Mouse (Mus musculus) small intestine, adult 2 months (tissue): ENCODE data around the gene Pde4b.

ENCODE experiments used
- CTCF ChIP-seq: fragments of 200-500 bp; IDR thresholded peaks from 2 replicates; pipeline ENCODE4 v1.5.1; 2012; ENCODE audit warnings: low read depth, mild to moderate bottlenecking, control low read depth, inconsistent platforms, low read length, moderate library complexity, mixed read lengths; ENCODE audit not compliant: insufficient replicate concordance, insufficient read length; ENCODE audit errors: extremely low read depth
- POLR2A ChIP-seq: fragments of 200-500 bp; IDR thresholded peaks from 2 replicates; pipeline ENCODE4 v1.6.1; 2012; ENCODE audit warnings: low read depth, mild to moderate bottlenecking, control low read depth, inconsistent platforms, low read length, moderate library complexity

DNA sequence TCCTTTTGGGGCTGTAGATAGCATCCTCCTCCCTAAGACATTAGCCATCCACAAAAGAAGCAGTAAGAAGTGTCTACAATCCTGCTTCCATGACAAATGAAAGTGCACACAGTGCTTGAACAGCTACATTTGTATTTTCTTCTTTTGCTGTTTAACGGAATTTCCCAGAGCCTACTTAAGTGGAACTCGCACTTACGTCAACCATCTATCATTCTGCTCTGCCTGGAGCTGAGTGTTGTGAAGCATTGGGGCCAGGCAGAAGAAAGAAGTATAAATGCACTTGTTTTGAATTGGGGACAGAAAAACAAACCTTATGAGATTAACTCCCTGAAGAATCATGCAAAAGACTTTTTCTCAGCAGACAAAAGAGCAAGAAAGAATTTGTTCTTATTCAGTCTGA lies 338.1 kb downstream of the Pde4b start:
- TF ChIP-seq CTCF (no peak), POLR2A (no peak)
